Mouse (Mus musculus) embryonic fibroblast, embryonic 13.5 days (primary cell): ENCODE data around the gene Galt.
"Not testable (repeated sequence)": the region's sequence is repeated elsewhere in the genome, so short reads cannot be mapped to it uniquely, and the experiment has no call there.

Experiments
- CTCF ChIP-seq: IDR thresholded peaks from 2 replicates; pipeline ENCODE4 v1.5.1; 2011; ENCODE audit warnings: mild to moderate bottlenecking, control low read depth, low read length, moderate library complexity, borderline replicate concordance; ENCODE audit not compliant: insufficient read depth
- POLR2A ChIP-seq: IDR thresholded peaks from 2 replicates; pipeline ENCODE4 v1.6.1; 2011; ENCODE audit warnings: low read depth, mild to moderate bottlenecking, control low read depth, low read length, moderate library complexity

DNA sequence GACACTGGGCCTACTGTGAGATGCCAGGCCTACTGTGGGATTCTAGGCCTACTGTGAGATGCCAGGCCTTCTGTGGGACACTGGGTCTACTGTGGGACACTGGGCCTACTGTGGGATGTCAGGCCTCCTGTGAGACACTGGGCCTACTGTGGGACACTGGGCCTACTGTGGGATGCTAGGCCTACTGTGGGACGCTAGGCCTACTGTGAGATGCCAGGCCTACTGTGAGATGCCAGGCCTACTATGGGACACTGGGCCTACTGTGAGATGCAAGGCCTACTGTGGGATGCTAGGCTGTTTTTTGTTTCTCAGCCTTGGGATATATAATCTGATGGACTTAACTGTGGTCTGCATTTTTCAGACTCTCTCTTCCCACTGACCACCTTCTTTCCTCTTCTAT is 20.8 kb downstream of the Galt start:
- not testable (repeated sequence) for TF ChIP-seq CTCF, POLR2A
